Mouse (Mus musculus) liver, embryonic 12.5 days (tissue): ENCODE measurements at regions not wholly inside any gene's neighbourhood (a gene's known extent, or its start where the extent isn't known, plus 50 kb on each side); places are given as distances from the start of the nearest gene placed in this dataset.
A peak's percentile ranks its signal among the peaks of the same experiment; 100 is the strongest.

Experiments used
- ATAC-seq: fragments of 200-750 bp; cut with Nextera tagmentation; 2 replicates; pipeline ENCODE4 v1.8.0; 2017; ENCODE audit warnings: moderate number of reproducible peaks, mild to moderate bottlenecking, moderate library complexity
- H3K27ac ChIP-seq: fragments of 300-500 bp; sonication (generic); 2 replicates; pipeline ENCODE4 v1.5.1; 2016; ENCODE audit warnings: mild to moderate bottlenecking
- H3K27me3 ChIP-seq: fragments of 300-500 bp; sonication (generic); replicated peaks from 2 replicates; pipeline ENCODE4 v1.6.1; 2016; ENCODE audit warnings: mild to moderate bottlenecking, moderate library complexity
- H3K36me3 ChIP-seq: fragments of 300-500 bp; sonication (generic); 2 replicates; pipeline ENCODE4 v1.6.1; 2016; ENCODE audit warnings: mild to moderate bottlenecking, moderate library complexity
- H3K4me1 ChIP-seq: fragments of 300-500 bp; sonication (generic); 2 replicates; pipeline ENCODE4 v1.6.1; 2016
- H3K4me2 ChIP-seq: fragments of 300-500 bp; sonication (generic); 2 replicates; pipeline ENCODE4 v1.6.1; 2016; ENCODE audit warnings: mild to moderate bottlenecking, moderate library complexity
- H3K4me3 ChIP-seq: fragments of 300-500 bp; sonication (generic); 2 replicates; pipeline ENCODE4 v1.5.1; 2016; ENCODE audit warnings: mild to moderate bottlenecking, moderate library complexity
- H3K9ac ChIP-seq: fragments of 300-500 bp; sonication (generic); 2 replicates; pipeline ENCODE4 v1.6.1; 2016; ENCODE audit warnings: mild to moderate bottlenecking, moderate library complexity
- H3K9me3 ChIP-seq: fragments of 300-500 bp; sonication (generic); replicated peaks from 2 replicates; pipeline ENCODE4 v1.6.1; 2016; ENCODE audit warnings: mild to moderate bottlenecking, moderate library complexity
- WGBS: fragments of 180-500 bp; shearing (Covaris S2); methylation state at CpG from one replicate; pipeline ENCODE4 v1.1.7; 2016; ENCODE audit not compliant: insufficient replicate concordance; 5-methylcytosine and 5-hydroxymethylcytosine counted together

DNA sequence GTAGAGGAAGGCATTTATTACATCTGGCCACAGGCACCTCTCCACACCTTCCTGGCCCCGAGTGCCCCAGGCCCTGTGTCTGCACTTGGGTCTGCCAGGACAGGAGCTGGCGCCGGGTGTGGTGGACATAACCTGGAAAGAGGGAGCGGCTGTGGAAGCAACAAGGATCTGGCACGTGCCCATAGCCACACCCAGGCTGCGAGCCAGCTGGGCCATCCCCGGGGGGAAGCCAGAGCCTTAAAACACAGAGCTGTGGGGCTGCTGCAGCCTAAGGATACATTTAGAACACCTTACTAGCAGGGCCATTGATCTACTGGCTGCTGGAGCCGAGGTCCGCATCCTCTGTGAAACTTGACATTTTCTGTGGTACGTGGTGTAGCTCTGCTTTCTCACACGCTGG is 217.0 kb downstream of the Cyp26b1 start:
- Histone ChIP-seq H3K4me1 (no peaks in the 10 kb centered on the region), H3K27me3 (peaks cover 45% of the 10 kb centered on the region), H3K27ac (no peak overlapping the region), H3K4me3 (no peak overlapping the region), H3K9me3 (no peaks in the 10 kb centered on the region), H3K36me3 (no peaks in the 10 kb centered on the region), H3K4me2 (no peak overlapping the region), H3K9ac (no peak overlapping the region)
- ATAC-seq, result no peak
- WGBS, result 64% methylated on average over 11 of the region's 11 CpGs

DNA sequence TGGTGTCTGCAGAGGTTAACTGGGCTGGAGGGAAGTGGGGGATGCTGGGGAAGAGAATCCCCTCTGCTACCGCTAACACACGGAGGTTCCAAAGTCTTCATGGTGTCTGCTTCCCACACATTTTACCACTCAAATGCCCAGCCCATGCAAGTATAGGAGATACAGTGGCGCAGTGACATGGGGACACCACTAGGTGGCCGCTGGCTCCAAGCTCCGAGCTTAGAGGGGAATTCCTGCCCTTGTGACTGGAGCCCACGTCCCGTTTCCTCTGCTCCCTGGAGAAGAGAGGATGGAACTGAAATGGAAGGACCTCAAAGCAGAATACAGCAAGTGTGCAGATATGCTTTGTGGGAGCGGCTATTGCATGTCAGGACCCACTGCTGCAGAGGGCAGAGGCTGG is 218.2 kb downstream of the Cyp26b1 start:
- no peak overlapping the region for H3K4me3 ChIP-seq
- no peak overlapping the region for H3K27ac ChIP-seq
- no peak overlapping the region for H3K4me2 ChIP-seq
- ATAC-seq, result no peak
- no peaks in the 10 kb centered on the region for H3K4me1 ChIP-seq
- H3K36me3 ChIP-seq, result no peaks in the 10 kb centered on the region
- no peaks in the 10 kb centered on the region for H3K9me3 ChIP-seq
- H3K9ac ChIP-seq, result no peak overlapping the region
- WGBS, result 13% methylated on average over 8 of the region's 8 CpGs
- H3K27me3 ChIP-seq, result peaks cover 48% of the 10 kb centered on the region

DNA sequence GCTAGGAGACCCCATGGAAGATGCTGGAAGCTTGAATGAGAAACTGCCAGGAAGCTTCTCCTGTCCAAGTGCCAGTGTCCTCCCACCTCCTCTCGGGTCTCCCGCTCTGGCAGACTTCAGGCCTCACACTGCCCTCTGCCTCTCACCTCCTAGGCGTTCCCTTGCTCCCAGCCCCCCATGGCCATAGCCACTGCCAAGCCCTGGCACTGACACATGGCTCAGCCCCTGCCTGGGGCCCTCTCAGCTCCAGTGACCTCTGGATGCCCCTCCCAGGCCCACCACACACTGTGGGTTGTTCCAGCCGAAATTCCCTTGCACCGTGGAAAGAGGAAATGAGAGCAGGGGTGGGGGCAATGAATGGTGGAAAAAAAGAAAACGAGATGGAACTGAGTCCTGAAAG is 227.3 kb downstream of the Cyp26b1 start:
- Histone ChIP-seq H3K9me3 (no peaks in the 10 kb centered on the region), H3K4me3 (no peak overlapping the region), H3K4me1 (no peaks in the 10 kb centered on the region), H3K27ac (no peak overlapping the region), H3K27me3 (peaks cover 22% of the 10 kb centered on the region; the same call in 1 of the 2 replicates), H3K4me2 (no peak overlapping the region), H3K36me3 (no peaks in the 10 kb centered on the region), H3K9ac (no peak overlapping the region)
- 33% methylated on average over 6 of the region's 6 CpGs for WGBS
- no peak for ATAC-seq

DNA sequence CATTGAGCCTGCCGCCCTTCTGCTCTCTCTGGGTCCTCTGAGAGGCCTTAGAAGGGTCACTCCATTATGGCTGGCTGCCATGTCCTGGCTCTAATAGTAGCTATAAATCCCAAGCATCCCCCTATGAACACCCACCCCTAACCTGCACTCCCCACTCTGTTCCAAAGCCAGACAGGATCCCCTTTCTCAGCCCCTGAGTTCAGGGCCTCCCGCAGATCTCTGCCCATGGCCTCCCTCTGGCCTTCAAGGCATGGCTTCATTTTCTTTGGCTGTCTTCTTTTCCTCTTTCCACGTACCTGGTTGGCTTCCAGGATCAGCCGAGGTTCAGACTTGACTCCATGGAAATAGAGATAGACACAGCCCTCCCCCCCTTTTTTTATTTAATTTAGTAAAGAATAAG is 227.8 kb downstream of the Cyp26b1 start:
- Histone ChIP-seq H3K4me1 (no peaks in the 10 kb centered on the region), H3K27me3 (peaks cover 19% of the 10 kb centered on the region; the same call in 1 of the 2 replicates), H3K36me3 (no peaks in the 10 kb centered on the region), H3K4me2 (no peak overlapping the region), H3K4me3 (no peak overlapping the region), H3K9ac (no peak overlapping the region), H3K9me3 (no peaks in the 10 kb centered on the region), H3K27ac (no peak overlapping the region)
- ATAC-seq, result no peak
- 52% methylated on average over 4 of the region's 4 CpGs for WGBS

DNA sequence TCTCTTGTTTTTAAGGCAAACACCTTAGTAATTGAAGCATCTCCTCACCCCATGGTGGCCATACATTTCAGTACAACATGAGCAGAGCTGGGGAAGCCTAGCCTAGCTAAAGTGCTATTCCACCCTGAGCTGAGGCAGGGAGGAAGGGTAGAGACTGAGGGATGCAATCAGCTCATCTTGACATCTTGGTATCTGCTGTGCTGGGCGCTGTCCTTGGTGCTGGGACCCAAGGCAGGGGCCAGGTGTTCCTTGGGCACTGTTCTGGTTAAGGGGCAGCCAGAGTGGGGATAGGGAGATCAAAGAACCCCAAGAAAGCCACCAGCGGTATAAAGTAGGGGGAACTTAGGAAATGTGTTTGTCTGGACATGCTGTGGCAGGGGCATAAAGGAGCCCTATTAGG is 228.7 kb downstream of the Cyp26b1 start:
- no peak overlapping the region for H3K9ac ChIP-seq
- WGBS, result 7% methylated on average over 2 of the region's 2 CpGs

DNA sequence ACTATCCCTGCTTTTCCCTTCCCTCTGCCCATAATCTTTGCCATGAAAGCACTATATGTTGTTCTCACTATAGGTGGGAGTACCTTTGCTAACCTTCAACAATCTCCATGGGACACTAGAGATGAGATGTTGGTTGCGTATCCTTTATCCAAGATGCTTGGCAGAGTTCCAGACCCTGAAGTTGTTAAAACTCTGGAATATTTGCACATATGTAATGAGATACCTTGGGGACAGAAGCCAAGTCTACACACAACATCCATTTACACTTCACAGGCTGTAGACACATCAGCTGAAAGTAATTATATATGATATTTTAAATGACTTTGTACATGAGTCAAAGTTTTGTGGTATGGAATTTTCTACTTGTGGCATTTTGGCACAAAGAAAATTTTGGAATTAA is 231.4 kb downstream of the Cyp26b1 start:
- no peak overlapping the region for H3K27ac ChIP-seq
- peaks cover 19% of the 10 kb centered on the region; the same call in 1 of the 2 replicates for H3K27me3 ChIP-seq
- no peaks in the 10 kb centered on the region for H3K36me3 ChIP-seq
- H3K4me1 ChIP-seq, result no peaks in the 10 kb centered on the region
- no peak overlapping the region for H3K9ac ChIP-seq
- WGBS, result 79% methylated on average over 1 of the region's 1 CpGs
- H3K9me3 ChIP-seq, result no peaks in the 10 kb centered on the region
- H3K4me2 ChIP-seq, result no peak overlapping the region
- H3K4me3 ChIP-seq, result no peak overlapping the region
- no peak for ATAC-seq

More for the DNA sequence above, 228.7 kb downstream of the Cyp26b1 start:
- no peak overlapping the region for H3K4me3 ChIP-seq
- H3K36me3 ChIP-seq, result no peaks in the 10 kb centered on the region
- H3K27ac ChIP-seq, result no peak overlapping the region
- no peak for ATAC-seq
- peaks cover 19% of the 10 kb centered on the region; the same call in 1 of the 2 replicates for H3K27me3 ChIP-seq
- H3K4me1 ChIP-seq, result no peaks in the 10 kb centered on the region
- H3K9me3 ChIP-seq, result no peaks in the 10 kb centered on the region
- H3K4me2 ChIP-seq, result no peak overlapping the region

DNA sequence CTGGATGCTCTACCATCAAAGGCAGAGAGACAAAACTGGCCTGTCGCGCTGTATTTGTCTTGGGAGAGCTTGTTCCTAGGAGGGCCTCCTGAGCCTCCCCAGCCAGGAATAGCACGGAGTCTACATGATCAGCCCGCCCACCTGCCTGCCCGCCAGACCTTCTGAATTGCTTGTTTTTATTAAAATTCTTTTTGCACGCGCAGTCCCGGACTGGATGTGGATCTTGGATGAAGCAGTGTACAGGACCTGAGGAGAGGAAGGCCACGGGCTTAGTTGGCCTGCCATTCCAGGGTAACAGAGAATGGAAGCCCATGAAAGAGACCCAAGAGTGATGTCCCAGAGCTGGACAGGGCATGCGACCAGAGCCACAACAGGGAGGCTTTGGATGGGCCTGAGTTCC is 235.8 kb downstream of the Cyp26b1 start:
- ATAC-seq, result no peak
- H3K4me2 ChIP-seq, result no peak overlapping the region
- H3K27me3 ChIP-seq, result no peaks in the 10 kb centered on the region
- H3K36me3 ChIP-seq, result no peaks in the 10 kb centered on the region
- H3K4me1 ChIP-seq, result no peaks in the 10 kb centered on the region
- WGBS, result 69% methylated on average over 10 of the region's 10 CpGs
- no peak overlapping the region for H3K9ac ChIP-seq
- no peaks in the 10 kb centered on the region for H3K9me3 ChIP-seq
- no peak overlapping the region for H3K27ac ChIP-seq
- H3K4me3 ChIP-seq, result no peak overlapping the region

DNA sequence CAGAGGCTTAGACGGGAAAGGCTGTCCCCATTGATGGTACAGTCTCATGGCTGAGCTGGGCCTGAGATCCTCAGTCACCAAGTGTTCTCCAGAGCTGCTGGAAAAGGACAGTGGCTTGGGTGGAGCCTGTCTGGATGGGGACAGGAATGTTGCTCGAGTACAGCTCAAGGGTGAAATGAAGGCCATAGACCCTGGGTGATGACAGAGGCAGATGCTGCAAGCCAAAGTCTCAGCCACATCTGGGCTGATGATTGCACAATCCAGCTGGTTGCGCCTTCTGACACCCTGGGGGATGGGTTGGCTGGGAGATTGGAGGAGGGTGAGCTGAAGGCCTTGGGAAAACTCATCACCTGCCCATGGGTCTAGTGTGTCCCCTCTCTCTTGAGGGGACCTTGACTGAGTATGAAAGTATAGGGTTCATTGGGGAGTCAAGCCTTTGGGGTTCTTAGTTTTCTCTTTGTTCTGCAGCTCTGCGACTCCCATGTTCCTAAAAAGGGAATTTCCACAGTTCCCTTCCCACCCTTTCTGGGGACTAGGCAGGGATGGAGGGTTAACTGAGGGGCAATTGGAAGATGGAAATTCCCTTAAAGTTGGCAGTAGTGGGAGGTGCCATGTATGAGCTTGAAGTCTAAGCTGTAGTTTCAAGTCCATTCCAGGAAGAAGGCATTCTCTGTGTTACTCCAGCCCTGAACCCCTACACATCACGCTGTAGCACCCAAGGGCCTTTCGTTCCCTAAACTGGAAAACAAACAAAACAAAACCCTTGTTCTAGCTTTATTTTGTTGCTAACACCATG is 240.1 kb downstream of the Cyp26b1 start:
- Histone ChIP-seq H3K4me3 (no peak overlapping the region), H3K27ac (no peak overlapping the region), H3K4me1 (no peaks in the 10 kb centered on the region), H3K27me3 (peaks cover 4% of the 10 kb centered on the region), H3K9ac (no peak overlapping the region), H3K36me3 (no peaks in the 10 kb centered on the region), H3K9me3 (no peaks in the 10 kb centered on the region), H3K4me2 (no peak overlapping the region)
- 53% methylated on average over 6 of the region's 6 CpGs for WGBS
- ATAC-seq, result no peak

DNA sequence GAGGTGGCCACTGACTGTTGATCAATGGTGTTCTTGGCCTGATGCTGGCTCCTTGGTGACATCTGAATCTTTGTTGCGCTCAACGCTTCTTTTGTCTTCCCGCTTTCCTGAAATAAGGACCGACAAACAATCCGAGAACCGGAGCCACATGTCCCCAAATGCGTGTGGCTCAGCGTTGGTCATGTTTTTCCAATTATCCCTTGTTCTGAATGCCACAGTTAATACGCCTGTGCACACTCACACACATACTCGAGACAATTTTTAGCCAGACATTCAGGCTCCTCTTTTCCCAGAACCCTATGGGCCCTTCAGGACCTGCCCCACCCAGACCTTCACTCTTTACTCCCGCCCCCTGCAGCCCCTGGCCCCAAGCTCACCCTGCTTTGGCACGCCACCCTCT is 248.8 kb downstream of the Cyp26b1 start:
- H3K9ac ChIP-seq, result no peak overlapping the region
- H3K4me1 ChIP-seq, result no peaks in the 10 kb centered on the region
- no peak overlapping the region for H3K4me2 ChIP-seq
- no peak overlapping the region for H3K27ac ChIP-seq
- H3K9me3 ChIP-seq, result no peaks in the 10 kb centered on the region
- peaks cover 4% of the 10 kb centered on the region; the same call in 1 of the 2 replicates for H3K27me3 ChIP-seq
- no peak for ATAC-seq
- WGBS, result 84% methylated on average over 12 of the region's 12 CpGs
- no peak overlapping the region for H3K4me3 ChIP-seq
- no peaks in the 10 kb centered on the region for H3K36me3 ChIP-seq

DNA sequence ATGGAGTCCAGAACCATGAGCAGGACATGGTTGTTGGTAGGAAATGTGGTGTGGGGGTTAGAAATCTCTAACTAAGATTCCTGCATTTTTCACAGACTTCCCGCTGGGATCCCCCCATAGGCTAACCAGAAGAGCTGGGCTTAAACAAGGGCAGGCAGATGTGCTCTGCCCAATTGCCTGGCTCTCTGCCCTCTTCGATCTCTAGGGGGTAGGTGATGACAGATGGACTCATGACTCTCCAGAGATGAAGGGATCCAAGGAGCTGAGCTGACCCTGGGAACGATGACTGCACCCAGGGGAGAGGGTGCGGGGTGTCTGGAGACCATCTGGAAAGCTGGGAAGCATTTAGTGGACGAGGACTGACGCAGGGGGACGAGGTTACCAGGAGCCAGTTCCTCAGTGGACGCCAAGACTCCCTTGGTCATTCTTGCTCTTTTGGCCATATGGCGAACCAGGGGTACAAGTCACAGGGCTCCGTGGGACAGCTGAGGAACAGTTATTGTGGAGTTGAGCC is 260.0 kb downstream of the Cyp26b1 start:
- H3K9me3 ChIP-seq, result no peaks in the 10 kb centered on the region
- peaks cover 10% of the 10 kb centered on the region for H3K4me1 ChIP-seq
- no peak overlapping the region for H3K4me2 ChIP-seq
- ATAC-seq, result no peak
- H3K36me3 ChIP-seq, result no peaks in the 10 kb centered on the region
- no peak overlapping the region for H3K9ac ChIP-seq
- H3K27me3 ChIP-seq, result peaks cover 22% of the 10 kb centered on the region
- H3K27ac ChIP-seq, result no peak overlapping the region
- H3K4me3 ChIP-seq, result no peak overlapping the region
- WGBS, result 67% methylated on average over 10 of the region's 10 CpGs

DNA sequence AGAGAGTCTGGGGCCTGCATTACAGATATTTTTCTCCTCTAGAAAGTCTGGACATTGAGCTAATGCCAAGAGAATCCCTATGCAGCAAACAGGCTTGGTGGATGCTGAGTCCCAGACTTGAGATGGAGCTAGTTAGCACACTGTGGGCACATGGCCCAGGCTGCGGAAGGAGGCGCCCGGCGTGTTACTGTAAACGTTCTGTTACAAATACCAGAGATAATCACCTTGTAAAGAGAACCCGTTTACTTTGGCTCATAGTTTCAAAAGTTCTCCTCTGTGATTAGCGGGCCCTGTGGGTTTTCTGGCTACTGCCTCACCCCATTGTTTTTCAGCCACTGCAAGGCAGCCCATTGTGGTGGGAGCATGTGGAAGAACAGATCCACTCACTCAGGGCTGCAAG is 264.6 kb downstream of the Cyp26b1 start:
- Histone ChIP-seq H3K9me3 (no peaks in the 10 kb centered on the region), H3K4me2 (no peak overlapping the region), H3K4me1 (peaks cover 29% of the 10 kb centered on the region), H3K36me3 (no peaks in the 10 kb centered on the region), H3K4me3 (no peak overlapping the region), H3K27me3 (peaks cover 35% of the 10 kb centered on the region), H3K9ac (no peak overlapping the region), H3K27ac (no peak overlapping the region)
- ATAC-seq, result no peak
- 46% methylated on average over 7 of the region's 7 CpGs for WGBS

DNA sequence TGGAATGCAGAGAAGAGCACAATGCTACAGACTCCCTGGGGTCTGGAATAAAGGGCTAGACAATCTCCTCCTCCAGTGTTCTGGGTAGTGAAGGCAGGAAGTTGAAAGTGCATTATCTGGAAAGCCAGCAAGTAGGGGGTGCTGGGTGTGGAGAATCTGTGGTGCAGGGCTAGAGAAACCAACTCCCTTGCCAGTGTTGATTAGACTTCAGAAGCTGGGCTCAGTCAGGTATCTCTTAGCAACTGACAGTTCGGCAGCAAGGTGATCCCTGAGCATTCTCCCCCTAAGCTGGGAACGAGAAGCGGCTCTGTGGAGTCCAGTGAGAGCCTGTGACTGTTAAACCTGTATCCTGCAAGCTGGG is 265.7 kb downstream of the Cyp26b1 start:
- Histone ChIP-seq H3K9ac (0 out of 2 replicates have a peak overlapping the region, but pooled peaks have one; percentile 39), H3K27me3 (peaks cover 43% of the 10 kb centered on the region), H3K4me1 (peaks cover 29% of the 10 kb centered on the region), H3K36me3 (no peaks in the 10 kb centered on the region), H3K4me2 (peak overlapping the region; percentile 46), H3K4me3 (no peak overlapping the region), H3K27ac (peak overlapping the region; percentile 74), H3K9me3 (no peaks in the 10 kb centered on the region)
- 19% methylated on average over 3 of the region's 3 CpGs for whole genome bisulfite sequencing
- ATAC-seq, result peak; percentile 90
